Mouse (Mus musculus): ENCODE data around the gene Upk2. TPM values are rescaled to one million over a fixed set of nuclear protein-coding genes. Genes with fewer than 3 reads are reported as not detected.
"Not testable (repeated sequence)": the region's sequence is repeated elsewhere in the genome, so short reads cannot be mapped to it uniquely, and the experiment has no call there.

Upk2 gene
- polyA plus RNA-seq, 1 experiment from 2014 or later = not detected

DNA sequence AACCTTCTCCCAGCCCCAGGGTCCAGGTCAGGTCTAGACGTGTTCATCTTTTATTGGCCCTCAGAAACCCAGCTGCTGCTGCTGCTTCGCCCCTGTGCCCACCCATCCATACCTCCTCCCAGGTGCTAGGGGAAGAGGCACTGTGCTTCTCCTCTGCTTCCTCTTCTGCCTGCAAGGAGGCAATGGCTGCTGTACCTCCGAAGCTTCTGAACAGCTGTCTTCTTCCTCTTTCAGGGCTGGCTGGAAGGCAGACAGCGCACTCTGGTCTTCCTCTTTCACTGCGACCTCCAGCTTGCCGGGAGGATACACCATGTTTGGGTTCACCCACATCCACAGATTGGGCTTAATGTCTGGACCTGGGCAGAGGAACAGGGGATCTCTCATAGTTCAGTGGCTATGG is 19.0 kb downstream of the Upk2 start:
- Histone ChIP-seq H3K4me3 (no peak overlapping the region), H3K4me1 (peaks cover 8% of the 10 kb centered on the region), H3K36me3 (no peaks in the 10 kb centered on the region), H3K9me3 (replicated peaks) (no peaks in the 10 kb centered on the region), H3K27ac (replicated peaks) (no peak overlapping the region), H3K27me3 (ENCODE audit: low read depth, poor library complexity, severe bottlenecking) (no peaks in the 10 kb centered on the region)
- WGBS = 84% methylated on average over 6 of the region's 6 CpGs
- DNase-seq (ENCODE audit: low spot score) = no peak

DNA sequence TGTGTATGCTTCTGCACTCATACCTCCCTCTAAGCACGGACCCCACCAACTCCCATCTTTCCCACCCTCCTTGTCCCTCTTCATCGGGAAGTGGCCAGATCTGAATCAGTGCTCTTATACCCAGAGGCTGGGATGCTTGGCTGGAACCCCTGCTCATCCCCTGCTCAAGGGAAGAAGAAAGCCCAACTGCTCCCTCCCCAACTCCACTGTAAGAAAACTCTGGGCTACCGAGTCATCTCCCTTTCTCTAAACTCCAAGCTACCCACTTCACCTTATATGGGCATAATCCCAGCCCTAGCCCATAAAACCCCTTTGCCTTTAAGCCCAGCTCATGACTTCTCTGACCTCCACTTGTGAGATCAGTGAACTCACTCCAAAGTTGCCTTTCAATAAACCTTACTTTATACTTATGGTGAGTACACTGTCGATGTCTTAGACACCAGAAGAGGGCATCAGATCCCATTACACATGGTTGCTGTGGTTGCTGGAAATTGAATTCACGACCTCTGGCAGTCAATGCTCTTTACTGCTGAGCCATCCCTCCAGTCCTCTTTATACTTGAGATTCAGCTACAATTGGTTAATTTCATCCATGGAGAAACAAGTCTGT is 22.1 kb downstream of the Upk2 start:
- Histone ChIP-seq H3K4me1 (peaks cover 8% of the 10 kb centered on the region), H3K4me3 (no peak overlapping the region), H3K36me3 (no peaks in the 10 kb centered on the region), H3K27me3 (ENCODE audit: low read depth, poor library complexity, severe bottlenecking) (no peaks in the 10 kb centered on the region), H3K9me3 (replicated peaks) (no peaks in the 10 kb centered on the region), H3K27ac (replicated peaks) (no peak overlapping the region)
- no peak for DNase-seq (ENCODE audit: low spot score)
- WGBS = 61% methylated on average over 5 of the region's 5 CpGs

DNA sequence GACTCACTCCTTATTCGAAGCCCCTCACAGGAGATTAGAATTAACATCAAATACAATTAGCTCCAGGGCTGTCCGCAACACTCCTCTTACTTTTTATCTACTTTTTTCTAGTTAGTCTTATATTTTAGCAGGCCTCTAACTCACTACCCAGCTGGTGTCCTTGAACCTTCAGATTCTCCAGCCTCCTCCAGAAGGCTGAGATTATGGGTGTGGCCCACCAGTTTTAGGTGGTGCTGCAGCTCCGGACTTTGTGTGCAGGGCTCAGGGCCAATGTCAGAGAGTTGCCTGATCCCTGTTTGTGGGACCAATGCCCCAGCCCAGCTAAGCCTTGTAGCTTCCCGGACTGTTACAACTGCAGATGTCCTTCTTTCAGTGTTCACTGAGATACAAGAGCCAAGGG is 31.2 kb downstream of the Upk2 start:
- Histone ChIP-seq H3K27ac (replicated peaks) (no peak overlapping the region), H3K4me1 (no peaks in the 10 kb centered on the region), H3K36me3 (no peaks in the 10 kb centered on the region), H3K27me3 (ENCODE audit: low read depth, poor library complexity, severe bottlenecking) (no peaks in the 10 kb centered on the region), H3K9me3 (replicated peaks) (no peaks in the 10 kb centered on the region), H3K4me3 (no peak overlapping the region)
- DNase-seq (ENCODE audit: low spot score) = no peak
- WGBS = 86% methylated on average over 4 of the region's 4 CpGs

DNA sequence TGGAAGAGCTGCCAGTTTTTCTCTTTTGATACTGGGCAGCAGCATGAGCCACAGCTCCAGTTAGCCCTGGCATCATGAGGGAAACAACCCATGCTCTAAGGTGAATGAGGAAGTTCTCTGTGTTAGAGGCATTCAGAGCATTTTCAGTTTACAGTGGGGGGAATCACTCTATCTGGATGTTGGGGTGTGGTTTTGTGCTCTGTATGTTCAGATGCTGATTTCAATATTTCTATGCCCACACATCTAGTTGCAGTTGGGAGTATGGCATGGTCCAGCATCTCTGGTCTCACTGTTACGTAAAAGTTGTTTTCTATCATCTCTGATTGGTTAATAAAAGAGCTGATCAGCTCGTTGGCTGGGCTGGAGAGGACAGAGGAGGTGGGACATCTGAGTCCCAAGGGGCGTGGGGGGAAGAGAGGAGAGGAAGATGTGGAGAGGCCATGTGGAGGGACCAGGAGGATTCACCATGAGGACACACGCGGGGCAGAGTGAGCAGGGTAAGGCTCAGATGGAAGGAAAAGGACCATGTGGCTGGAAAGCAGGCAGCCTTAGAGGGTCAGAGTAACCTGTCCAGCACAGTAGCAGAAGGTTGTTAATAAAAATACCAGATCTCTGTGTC is 34.4 kb downstream of the Upk2 start:
- no peaks in the 10 kb centered on the region for H3K9me3 ChIP-seq (replicated peaks)
- H3K36me3 ChIP-seq = peaks cover 12% of the 10 kb centered on the region
- DNase-seq (ENCODE audit: low spot score) = no peak
- H3K4me3 ChIP-seq = no peak overlapping the region
- peaks cover 13% of the 10 kb centered on the region for H3K4me1 ChIP-seq
- H3K27me3 ChIP-seq (ENCODE audit: low read depth, poor library complexity, severe bottlenecking) = no peaks in the 10 kb centered on the region
- 81% methylated on average over 5 of the region's 5 CpGs for WGBS
- H3K27ac ChIP-seq (replicated peaks) = no peak overlapping the region

DNA sequence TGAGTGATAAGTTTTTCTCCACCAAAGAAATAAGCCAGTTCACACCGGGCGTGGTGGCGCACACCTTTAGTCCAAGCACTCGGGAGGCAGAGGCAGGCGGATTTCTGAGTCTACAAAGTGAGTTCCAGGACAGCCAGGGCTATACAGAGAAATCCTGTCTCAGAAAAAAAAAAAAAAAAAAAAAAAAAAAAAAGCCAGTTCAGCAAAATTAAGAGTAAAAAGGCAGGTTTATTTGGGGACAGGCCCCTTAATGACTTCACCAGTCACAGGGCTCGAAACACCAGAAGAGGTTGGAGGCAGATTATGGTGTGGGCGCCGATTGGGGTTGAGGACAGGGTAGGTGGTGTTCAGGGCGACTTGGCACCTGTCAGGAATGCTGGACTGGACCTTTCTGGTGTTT is 35.0 kb downstream of the Upk2 start:
- not testable (repeated sequence) for H3K4me3 ChIP-seq; H3K27me3 ChIP-seq (ENCODE audit: low read depth, poor library complexity, severe bottlenecking); DNase-seq (ENCODE audit: low spot score); H3K9me3 ChIP-seq (replicated peaks); H3K27ac ChIP-seq (replicated peaks)
- 95% methylated on average over 9 of the region's 9 CpGs for WGBS
- peaks cover 15% of the 10 kb centered on the region for H3K36me3 ChIP-seq
- H3K4me1 ChIP-seq = peaks cover 13% of the 10 kb centered on the region

DNA sequence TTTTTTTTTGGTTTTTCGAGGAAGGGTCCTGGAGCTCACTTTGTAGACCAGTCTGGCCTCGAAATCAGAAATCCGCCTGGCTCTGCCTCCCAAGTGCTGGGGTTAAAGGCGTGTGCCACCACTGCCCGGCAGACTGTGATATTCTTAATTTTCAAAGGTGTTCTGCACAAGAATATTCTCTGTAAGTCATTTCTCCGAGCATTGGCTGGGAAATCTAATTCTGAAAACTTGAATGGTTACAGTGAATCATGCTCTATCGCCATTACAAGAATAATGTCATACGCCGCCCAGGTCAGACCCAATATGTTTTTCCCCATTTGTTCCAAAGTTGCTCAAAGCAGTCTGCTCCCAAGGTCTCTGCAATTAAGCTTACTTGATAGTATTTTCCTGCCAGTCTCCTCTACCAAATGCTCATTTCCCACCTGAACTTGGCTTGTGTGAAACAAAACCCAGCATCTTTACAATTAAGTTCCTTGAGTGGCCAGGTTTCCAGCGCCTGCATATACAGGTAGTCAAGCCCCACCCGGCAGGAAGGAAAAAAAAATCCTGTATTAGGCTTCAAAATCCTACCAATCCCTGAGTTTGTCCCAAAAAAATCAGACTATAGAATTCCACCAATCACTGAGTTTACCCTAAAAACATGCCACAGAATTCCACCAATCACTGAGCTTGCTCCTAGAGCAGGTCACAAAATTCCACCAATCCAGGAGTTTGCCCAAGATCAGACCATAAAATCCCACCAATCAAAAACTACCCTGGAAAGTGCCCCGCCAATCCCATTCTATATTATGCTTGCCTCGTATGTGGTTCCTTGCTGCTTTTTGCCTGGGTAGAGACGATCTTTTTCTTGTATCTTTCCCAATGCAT is 36.0 kb downstream of the Upk2 start, which contains the start of gene Ccdc84:
Ccdc84 (minus strand) TSS at position 51 of the 867 bp plus-strand sequence.
- peaks cover 25% of the 10 kb centered on the region for H3K36me3 ChIP-seq
- peak within 1 kb of the TSS; percentile 87 for H3K4me3 ChIP-seq
- no peaks in the 10 kb centered on the region for H3K9me3 ChIP-seq (replicated peaks)
- H3K4me1 ChIP-seq = peaks cover 13% of the 10 kb centered on the region
- WGBS = 83% methylated on average over 14 of the region's 14 CpGs
- no peak for DNase-seq (ENCODE audit: low spot score)
- peak within 1 kb of the TSS; percentile 85 for H3K27ac ChIP-seq (replicated peaks)
- H3K27me3 ChIP-seq (ENCODE audit: low read depth, poor library complexity, severe bottlenecking) = no peaks in the 10 kb centered on the region

DNA sequence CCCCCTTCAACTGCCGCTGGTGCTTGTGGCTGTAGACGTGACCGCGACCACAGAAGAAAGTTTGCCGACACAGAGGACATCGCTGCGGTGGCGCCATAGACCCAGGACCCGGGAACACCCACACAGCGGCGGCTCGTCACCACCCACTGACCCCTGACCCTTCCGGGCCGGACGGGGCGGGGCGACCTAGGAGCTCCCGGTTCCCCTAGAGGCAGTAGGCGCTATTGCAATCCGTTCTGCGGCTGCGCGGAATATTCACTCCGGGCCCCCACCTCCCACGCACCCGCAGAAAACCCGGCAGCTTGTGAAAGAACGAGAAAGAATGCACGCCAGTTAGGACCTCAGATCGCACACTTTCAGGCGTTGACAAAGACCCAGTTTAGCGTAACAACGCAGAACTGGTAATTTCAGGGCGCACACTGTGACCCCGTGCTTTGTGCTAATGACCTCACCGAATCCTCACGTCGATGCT is 36.8 kb downstream of the Upk2 start:
- DNase-seq (ENCODE audit: low spot score) = peak; percentile 93
- H3K4me3 ChIP-seq = peak overlapping the region; percentile 87
- peaks cover 33% of the 10 kb centered on the region for H3K36me3 ChIP-seq
- H3K27me3 ChIP-seq (ENCODE audit: low read depth, poor library complexity, severe bottlenecking) = no peaks in the 10 kb centered on the region
- H3K4me1 ChIP-seq = peaks cover 13% of the 10 kb centered on the region
- WGBS = under 1% methylated on average over 38 of the region's 38 CpGs
- H3K27ac ChIP-seq (replicated peaks) = peak overlapping the region; percentile 85
- no peaks in the 10 kb centered on the region for H3K9me3 ChIP-seq (replicated peaks)

DNA sequence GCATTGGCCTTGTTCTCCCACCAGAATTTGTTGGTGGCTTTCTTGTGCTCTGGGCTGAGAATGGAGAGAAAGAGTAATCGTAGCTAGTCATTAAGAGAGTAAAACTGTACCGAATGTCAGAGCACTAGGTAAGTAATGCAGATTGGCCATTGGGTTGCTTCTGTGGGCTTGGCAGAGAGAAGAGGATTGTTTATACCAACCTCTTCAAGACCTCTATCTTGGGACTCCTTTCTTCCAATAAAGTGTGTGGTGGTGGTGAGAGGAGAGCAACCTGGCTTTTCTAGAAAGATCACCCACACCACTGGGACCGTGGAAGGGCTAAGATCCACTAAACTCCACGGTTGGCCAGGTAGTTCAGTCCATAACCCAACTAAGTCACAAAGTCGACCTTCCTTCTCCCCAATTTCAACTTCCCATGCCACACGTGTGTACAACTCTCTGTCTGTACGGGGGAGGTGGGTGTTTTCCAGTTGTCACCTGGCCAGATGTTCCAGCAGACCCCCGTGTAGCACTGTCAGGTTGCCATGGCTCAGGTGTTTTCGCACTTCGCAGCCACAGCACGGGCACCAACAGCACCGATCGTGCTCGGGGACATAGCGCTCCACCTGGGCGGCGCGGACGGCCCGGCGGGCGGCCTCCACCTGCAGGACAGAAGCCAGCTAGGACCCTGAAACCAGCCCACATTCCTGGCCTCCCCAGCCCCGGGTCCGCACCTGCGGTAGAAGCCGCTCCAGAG is 37.5 kb downstream of the Upk2 start:
- no peak for DNase-seq (ENCODE audit: low spot score)
- Histone ChIP-seq H3K4me3 (peak overlapping the region; percentile 87), H3K9me3 (replicated peaks) (no peaks in the 10 kb centered on the region), H3K4me1 (peaks cover 13% of the 10 kb centered on the region), H3K27ac (replicated peaks) (peak overlapping the region; percentile 85), H3K36me3 (peaks cover 39% of the 10 kb centered on the region), H3K27me3 (ENCODE audit: low read depth, poor library complexity, severe bottlenecking) (no peaks in the 10 kb centered on the region)
- WGBS = 9% methylated on average over 26 of the region's 26 CpGs

DNA sequence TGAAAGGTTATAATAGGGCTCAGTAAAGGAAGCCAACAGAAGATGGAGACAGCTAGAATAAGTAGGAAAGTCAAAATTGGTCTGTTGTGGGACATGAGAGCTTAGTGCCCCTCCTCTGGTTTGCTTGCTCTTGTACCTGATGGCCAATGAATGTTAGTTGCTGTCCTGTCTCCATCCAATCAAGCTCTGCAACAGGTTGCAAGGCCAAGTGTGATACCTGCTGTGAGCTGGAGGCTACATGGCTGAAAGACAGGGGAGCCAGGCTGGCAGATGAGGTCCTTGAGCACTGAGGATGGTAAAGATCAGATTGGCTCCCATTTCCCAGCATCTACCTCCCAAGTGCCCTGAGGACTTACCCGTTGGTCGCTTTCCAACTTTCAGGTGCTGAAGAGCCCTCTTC is 42.0 kb downstream of the Upk2 start:
- Histone ChIP-seq H3K4me3 (no peak overlapping the region), H3K4me1 (peaks cover 21% of the 10 kb centered on the region), H3K9me3 (replicated peaks) (no peaks in the 10 kb centered on the region), H3K27ac (replicated peaks) (no peak overlapping the region), H3K27me3 (ENCODE audit: low read depth, poor library complexity, severe bottlenecking) (no peaks in the 10 kb centered on the region), H3K36me3 (peaks cover 79% of the 10 kb centered on the region)
- DNase-seq (ENCODE audit: low spot score) = no peak
- 85% methylated on average over 2 of the region's 2 CpGs for WGBS

DNA sequence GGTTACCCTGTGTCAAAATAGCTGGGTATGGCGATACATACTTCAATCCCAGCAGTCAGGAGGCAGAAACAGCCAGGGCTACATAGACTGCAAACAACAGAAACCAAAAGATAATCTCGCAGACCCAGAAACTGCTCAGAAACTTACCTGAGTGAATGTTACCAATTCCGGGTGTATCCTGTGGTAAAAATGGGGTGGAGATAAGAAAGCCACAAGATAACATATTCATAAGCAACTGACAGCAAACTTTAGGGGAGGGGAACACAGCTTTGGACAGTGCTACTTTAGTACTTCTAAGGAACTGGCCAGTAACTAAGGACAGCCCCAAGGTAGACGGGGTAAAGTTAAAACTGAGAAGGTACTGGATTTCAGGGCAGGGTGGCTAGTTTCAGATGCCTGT is 42.5 kb downstream of the Upk2 start:
- Histone ChIP-seq H3K4me3 (no peak overlapping the region), H3K9me3 (replicated peaks) (no peaks in the 10 kb centered on the region), H3K27ac (replicated peaks) (no peak overlapping the region), H3K4me1 (peaks cover 17% of the 10 kb centered on the region), H3K27me3 (ENCODE audit: low read depth, poor library complexity, severe bottlenecking) (no peaks in the 10 kb centered on the region), H3K36me3 (peaks cover 79% of the 10 kb centered on the region)
- 85% methylated on average over 4 of the region's 4 CpGs for WGBS
- no peak for DNase-seq (ENCODE audit: low spot score)

DNA sequence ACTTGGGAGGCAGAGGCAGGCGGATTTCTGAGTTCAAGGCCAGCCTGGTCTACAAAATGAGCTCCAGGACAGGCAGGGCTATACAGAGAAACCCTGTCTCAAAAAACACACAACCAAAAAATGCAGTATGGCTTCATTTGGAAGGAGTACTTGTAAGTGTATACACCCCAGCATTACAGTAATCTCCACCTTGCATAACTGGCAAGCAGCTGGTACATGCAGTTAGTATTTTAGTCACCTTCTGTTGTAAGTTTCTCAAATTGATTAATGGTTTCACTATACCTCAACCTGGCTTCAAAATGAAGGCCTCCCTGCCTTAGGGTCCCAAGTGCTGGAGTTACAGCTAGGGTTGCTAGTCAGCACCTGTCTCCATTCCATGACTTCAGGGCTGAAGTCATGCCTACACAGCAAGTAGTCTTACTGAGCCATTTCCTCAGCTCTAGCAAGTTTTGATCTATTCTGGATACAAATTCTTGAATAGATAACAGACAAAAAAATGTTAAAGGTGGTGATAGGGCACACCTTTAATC is 43.1 kb downstream of the Upk2 start:
- Histone ChIP-seq H3K27me3 (ENCODE audit: low read depth, poor library complexity, severe bottlenecking) (no peaks in the 10 kb centered on the region), H3K27ac (replicated peaks) (no peak overlapping the region), H3K9me3 (replicated peaks) (no peaks in the 10 kb centered on the region), H3K4me1 (peaks cover 13% of the 10 kb centered on the region), H3K4me3 (no peak overlapping the region), H3K36me3 (peaks cover 79% of the 10 kb centered on the region)
- DNase-seq (ENCODE audit: low spot score) = no peak
- WGBS = 92% methylated on average over 1 of the region's 1 CpGs

DNA sequence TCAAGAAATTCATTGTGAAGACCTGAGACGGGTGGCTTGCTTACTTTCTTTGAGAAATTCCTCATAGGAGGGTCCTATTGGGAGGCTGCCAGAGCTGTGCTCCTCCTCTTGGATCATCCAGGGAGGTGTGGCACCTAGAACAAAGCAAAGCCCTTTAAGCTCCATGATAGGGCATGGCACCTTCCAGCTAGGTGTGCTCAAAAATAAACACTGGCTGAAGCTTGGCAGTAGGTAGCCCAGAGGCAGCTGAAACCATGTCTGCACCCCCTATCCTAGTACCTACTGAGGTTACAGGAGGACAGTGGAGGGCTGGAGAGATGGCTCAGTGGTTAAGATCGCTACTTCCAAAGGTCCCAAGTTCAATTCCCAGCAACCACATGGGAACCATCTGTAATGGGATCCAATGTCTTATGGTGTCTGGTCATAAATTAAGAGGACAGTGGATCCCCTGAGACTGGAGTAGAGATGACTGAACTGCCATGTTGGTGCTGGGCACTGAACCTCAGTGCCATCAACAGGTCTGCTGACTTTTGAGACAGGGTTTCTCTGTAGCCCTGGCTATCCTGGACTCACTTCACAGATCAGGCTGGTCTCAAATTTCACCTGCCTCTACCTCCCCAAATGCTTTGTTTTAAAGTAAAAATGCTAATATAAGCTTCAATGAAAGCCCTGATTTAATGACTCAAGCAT is 44.0 kb downstream of the Upk2 start:
- Histone ChIP-seq H3K9me3 (replicated peaks) (no peaks in the 10 kb centered on the region), H3K4me1 (peaks cover 21% of the 10 kb centered on the region), H3K36me3 (peaks cover 71% of the 10 kb centered on the region), H3K27me3 (ENCODE audit: low read depth, poor library complexity, severe bottlenecking) (no peaks in the 10 kb centered on the region), H3K27ac (replicated peaks) (no peak overlapping the region), H3K4me3 (peak overlapping the region; percentile 14)
- peak; percentile 11 for DNase-seq (ENCODE audit: low spot score)
- WGBS = 95% methylated on average over 2 of the region's 2 CpGs

Data from midbrain, embryonic 10.5 days (tissue).